Comparison of ENCODE assay signal across 42 mouse cellular contexts in the genomic region with DNA sequence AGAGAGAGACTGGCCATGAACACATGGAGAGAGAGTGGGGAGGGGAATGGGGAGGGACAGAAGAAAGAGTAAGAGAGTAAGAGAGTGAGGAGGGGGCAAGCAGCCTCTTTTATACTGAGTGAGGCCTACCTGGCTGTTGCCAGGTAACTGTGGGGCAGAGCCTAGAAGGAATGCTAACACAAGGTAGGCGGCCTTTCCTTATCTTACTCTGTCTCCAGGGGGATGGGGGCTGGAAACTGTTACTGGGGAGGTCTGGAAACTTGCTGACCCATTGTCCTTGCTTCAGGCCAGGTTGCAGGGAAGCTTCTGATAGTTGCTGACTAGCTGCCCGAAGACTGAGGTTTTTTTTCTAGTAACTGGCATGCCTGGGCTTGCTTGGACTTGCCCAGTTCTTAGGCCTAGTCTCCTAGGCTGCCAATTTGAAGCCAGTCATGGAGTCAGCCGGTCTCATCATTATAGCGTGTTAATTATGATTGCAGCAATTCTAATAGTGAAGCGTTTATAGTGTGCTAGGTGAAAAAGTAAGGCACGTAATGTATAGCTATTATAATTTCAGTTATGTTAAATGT. TPM values are rescaled to one million over a fixed set of nuclear protein-coding genes. Genes with fewer than 3 reads are reported as not detected.
DNase-seq lines count a peak whose midpoint lies in the region; ATAC-seq and TF ChIP-seq lines count a peak whose summit lies in the region.
"Had no signal": no experiment of that assay in that cellular context is flagged by ENCODE, and none has a peak within 500 bp of the region (broad histone marks: within the 10 kb centered on the region; RNA-seq: fewer than 3 reads in every experiment).

No protein-coding gene starts in this region.

- peak; percentile 74; the same call in 1 of the 2 replicates for ATAC-seq in lung, embryonic 16.5 days (ENCODE audit: low read depth)
- ATAC-seq: activated CD4-positive, CD25-positive, alpha-beta regulatory T cell, adult 4 months; forebrain, embryonic 13.5 days; hindbrain, embryonic 16.5 days; intestine, embryonic 15.5 days; midbrain, embryonic 16.5 days had no signal

- DNase-seq in lung, adult 2 months: no peak
- peak; percentile 28 for DNase-seq in CH12.LX (ENCODE audit: extremely low read depth)
- no peak for DNase-seq in natural killer cell, adult 2 months (ENCODE audit: low spot score in 2 of 2)
- DNase-seq in thymus, postnatal 4 days: no peak
- DNase-seq in gastrocnemius, postnatal 10 days: no peak
- DNase-seq: adrenal gland, adult 2 months; B cell, adult 2 months; cerebellum, adult 8-10 months; cerebellum, postnatal 25 days; heart, postnatal 10 days; kidney, adult 8-10 months; kidney, postnatal 4 days; right cerebral cortex, adult 18-20 months; right cerebral cortex, postnatal 4 days; thymus, adult 18-20 months; thymus, postnatal 25 days had no signal

- TF ChIP-seq EP300 in CH12.LX (IDR thresholded peaks at IDR 0.05; ENCODE audit: low read length): no peak
- TF ChIP-seq EP300 in ES-Bruce4 (IDR thresholded peaks at IDR 0.05; ENCODE audit: insufficient read depth, low read depth, low read length): peak; percentile 88

- no peak overlapping the region for H3K4me3 ChIP-seq in lung, embryonic 16.5 days (ENCODE audit: low read length)
- H3K4me3 ChIP-seq in lung, adult 2 months (replicated peaks; ENCODE audit: extremely low read depth, low read depth, low read length): no peak overlapping the region
- H3K4me3 ChIP-seq in CH12.LX (replicated peaks in 1 of 3; ENCODE audit: low read depth in 2 of 3, low read length in 2 of 3, poor library complexity in 1 of 3) (no peak overlapping the region), ES-Bruce4 (ENCODE audit: low read depth, low read length) (no peak overlapping the region)
- no peak overlapping the region for H3K4me3 ChIP-seq in bone marrow macrophage, adult 2 months (ENCODE audit: insufficient read depth, low read length)
- H3K4me3 ChIP-seq: embryonic facial prominence, embryonic 10.5 days; embryonic facial prominence, embryonic 15.5 days; forebrain, embryonic 13.5 days; gastrocnemius, adult 2 months; heart, embryonic 13.5 days; intestine, embryonic 15.5 days; limb, embryonic 13.5 days; neural tube, embryonic 12.5 days had no signal

- 70% methylated on average over 6 of the region's 6 CpGs for WGBS in lung, embryonic 16.5 days
- WGBS in lung, adult 2 months: 80% methylated on average over 6 of the region's 6 CpGs

- H3K4me1 ChIP-seq in lung, embryonic 16.5 days (replicated peaks; ENCODE audit: control insufficient read depth, insufficient read depth, low read length): no peaks in the 10 kb centered on the region
- H3K4me1 ChIP-seq in lung, adult 2 months (ENCODE audit: control insufficient read depth, insufficient read depth, low read length): no peaks in the 10 kb centered on the region
- H3K4me1 ChIP-seq in CH12.LX (ENCODE audit: control insufficient read depth in 1 of 2, insufficient read depth in 2 of 2): peaks cover 0 to 6% of the 10 kb centered on the region in 2 experiments; a peak in 2 of 4 replicates
- peaks cover 1% of the 10 kb centered on the region for H3K4me1 ChIP-seq in ES-Bruce4 (ENCODE audit: control insufficient read depth, insufficient read depth, low read length)
- peaks cover 14% of the 10 kb centered on the region for H3K4me1 ChIP-seq in bone marrow macrophage, adult 2 months (ENCODE audit: control insufficient read depth, insufficient read depth, low read length)
- H3K4me1 ChIP-seq: embryonic facial prominence, embryonic 10.5 days; forebrain, embryonic 13.5 days; intestine, embryonic 15.5 days; neural tube, embryonic 12.5 days had no signal

- no peak for TF ChIP-seq CTCF in lung, adult 2 months (IDR thresholded peaks at IDR 0.05; ENCODE audit: insufficient read depth, low read length)
- TF ChIP-seq CTCF in CH12.LX (conservative IDR thresholded peaks at IDR 0.05 in 1 of 2, IDR thresholded peaks at IDR 0.05 in 1 of 2; ENCODE audit: low read depth in 2 of 2, low read length in 2 of 2): no peak
- TF ChIP-seq CTCF in ES-Bruce4 (IDR thresholded peaks at IDR 0.05; ENCODE audit: low read depth, low read length): no peak
- TF ChIP-seq CTCF in bone marrow macrophage, adult 2 months (IDR thresholded peaks at IDR 0.05; ENCODE audit: low read depth, low read length): no peak

- TF ChIP-seq POLR2A in lung, adult 2 months (IDR thresholded peaks at IDR 0.05; ENCODE audit: borderline replicate concordance, extremely low read depth, low read depth, low read length): no peak
- no peak for TF ChIP-seq POLR2A in CH12.LX (IDR thresholded peaks at IDR 0.05; ENCODE audit: low read depth, low read length)
- no peak for TF ChIP-seq POLR2A in ES-Bruce4 (IDR thresholded peaks at IDR 0.05; ENCODE audit: insufficient read depth, low read length)
- no peak for TF ChIP-seq POLR2A in bone marrow macrophage, adult 2 months (IDR thresholded peaks at IDR 0.05; ENCODE audit: borderline replicate concordance, low read depth, low read length)

- dilution Hi-C loops in CH12.LX (cut with MboI; ENCODE audit: extremely low pct_ligation_motif_present, extremely low pct_unique_long_range_greater_than_20kb, low sequenced_read_pairs): no loop called here

- in situ Hi-C loops in CH12.LX (cut with MboI; ENCODE audit: low pct_ligation_motif_present, low pct_unique_long_range_greater_than_20kb, low sequenced_read_pairs): no loop called here

- H3K9me3 ChIP-seq in lung, embryonic 16.5 days (ENCODE audit: control insufficient read depth, low read length): no peaks in the 10 kb centered on the region
- H3K9me3 ChIP-seq in CH12.LX (replicated peaks; ENCODE audit: low read length) (peaks cover 10% of the 10 kb centered on the region), ES-Bruce4 (replicated peaks; ENCODE audit: control insufficient read depth, insufficient read depth, low read length, poor library complexity, severe bottlenecking) (peaks cover 5% of the 10 kb centered on the region; the same call in 1 of the 2 replicates)
- H3K9me3 ChIP-seq: embryonic facial prominence, embryonic 10.5 days; embryonic facial prominence, embryonic 15.5 days; forebrain, embryonic 13.5 days; heart, embryonic 13.5 days; intestine, embryonic 15.5 days; neural tube, embryonic 12.5 days had no signal

- H3K4me2 ChIP-seq in lung, embryonic 16.5 days (ENCODE audit: low read depth, low read length): no peak overlapping the region
- H3K4me2 ChIP-seq in CH12.LX (ENCODE audit: insufficient read depth, low read depth, poor library complexity, severe bottlenecking): no peak overlapping the region
- H3K4me2 ChIP-seq: embryonic facial prominence, embryonic 15.5 days; forebrain, embryonic 13.5 days; heart, embryonic 13.5 days; intestine, embryonic 15.5 days; limb, embryonic 13.5 days; liver, embryonic 11.5 days; midbrain, embryonic 11.5 days; neural tube, embryonic 12.5 days had no signal

- H3K36me3 ChIP-seq in lung, embryonic 16.5 days (ENCODE audit: control insufficient read depth, insufficient read depth, low read length): no peaks in the 10 kb centered on the region
- H3K36me3 ChIP-seq in CH12.LX (replicated peaks in 1 of 2; ENCODE audit: control insufficient read depth in 1 of 2, insufficient read depth in 1 of 2, low read length in 1 of 2): no peaks in the 10 kb centered on the region
- no peaks in the 10 kb centered on the region for H3K36me3 ChIP-seq in ES-Bruce4 (ENCODE audit: control insufficient read depth, insufficient read depth, low read length, poor library complexity, severe bottlenecking)
- H3K36me3 ChIP-seq: embryonic facial prominence, embryonic 10.5 days; embryonic facial prominence, embryonic 15.5 days; heart, embryonic 13.5 days; intestine, embryonic 15.5 days; limb, embryonic 13.5 days; neural tube, embryonic 12.5 days had no signal

- peak overlapping the region; percentile 48; the same call in 1 of the 2 replicates for H3K27ac ChIP-seq in lung, embryonic 16.5 days (ENCODE audit: low read length)
- H3K27ac ChIP-seq in CH12.LX (ENCODE audit: insufficient read depth, low read depth): no peak overlapping the region
- peak overlapping the region; percentile 85 for H3K27ac ChIP-seq in ES-Bruce4 (ENCODE audit: insufficient read depth, low read length)
- H3K27ac ChIP-seq in bone marrow macrophage, adult 2 months (ENCODE audit: insufficient read depth, low read depth, low read length): peak overlapping the region; percentile 13; the same call in 1 of the 2 replicates
- H3K27ac ChIP-seq: embryonic facial prominence, embryonic 10.5 days; embryonic facial prominence, embryonic 15.5 days; forebrain, embryonic 13.5 days; heart, embryonic 13.5 days; intestine, embryonic 15.5 days; kidney, postnatal 0 days; limb, embryonic 13.5 days; neural tube, embryonic 12.5 days had no signal

- H3K27me3 ChIP-seq in lung, embryonic 16.5 days (ENCODE audit: control insufficient read depth, insufficient read depth, low read depth, low read length): no peaks in the 10 kb centered on the region
- H3K27me3 ChIP-seq in CH12.LX (replicated peaks) (no peaks in the 10 kb centered on the region), ES-Bruce4 (ENCODE audit: control insufficient read depth, insufficient read depth, low read length, poor library complexity, severe bottlenecking) (no peaks in the 10 kb centered on the region)
- H3K27me3 ChIP-seq: embryonic facial prominence, embryonic 15.5 days; forebrain, embryonic 13.5 days; heart, embryonic 13.5 days; intestine, embryonic 15.5 days; limb, embryonic 13.5 days; neural tube, embryonic 12.5 days had no signal

- no peak for TF ChIP-seq RAD21 in CH12.LX (IDR thresholded peaks at IDR 0.05; ENCODE audit: low read depth, low read length)

- no peak overlapping the region for H3K9ac ChIP-seq in lung, embryonic 16.5 days (ENCODE audit: low read length)
- no peak overlapping the region for H3K9ac ChIP-seq in CH12.LX (ENCODE audit: insufficient read depth, low read depth)
- H3K9ac ChIP-seq in ES-Bruce4 (ENCODE audit: low read depth, poor library complexity, severe bottlenecking): no peak overlapping the region
- H3K9ac ChIP-seq: embryonic facial prominence, embryonic 15.5 days; forebrain, embryonic 13.5 days; heart, embryonic 13.5 days; intestine, embryonic 15.5 days; limb, embryonic 13.5 days; neural tube, embryonic 12.5 days had no signal

- H3K79me2 ChIP-seq in CH12.LX (replicated peaks; ENCODE audit: control insufficient read depth, extremely low read depth, insufficient read depth, poor library complexity, severe bottlenecking): no peaks in the 10 kb centered on the region

RNA-seq across cellular contexts. Expression of a gene that starts 21.3 kb away (rescaled TPM):
- 0.77 and 0.87 TPM in 2 replicates for polyA plus RNA-seq in lung, embryonic 16.5 days (2015; fragmentation: Nextera tagmentation; extraction: Ambion mirVana)
- 15.6 and 43.5 TPM in 2 replicates for polyA plus RNA-seq in lung, adult 2 months (2012; rRNA removed)
- total RNA-seq in CH12.LX (2012; rRNA removed) (not detected in 2 replicates), CH12.LX (2014; rRNA removed) (not detected in 2 replicates)
- polyA plus RNA-seq in CH12.LX (2012; ENCODE audit: insufficient read length, low read depth) (not detected in 2 replicates), ES-Bruce4 (2011; ENCODE audit: insufficient read depth, insufficient read length, low read depth, missing spikeins) (not detected in 2 replicates)
- not detected in 2 replicates for polyA plus RNA-seq in bone marrow macrophage, adult 2 months (2012; ENCODE audit: insufficient read depth, insufficient read length, missing spikeins)
- not detected for total RNA-seq in gastrocnemius, postnatal 10 days (2021)
- total RNA-seq: gastrocnemius, adult 2 months; gastrocnemius, postnatal 4 days; layer of hippocampus, adult 8-10 months; layer of hippocampus, postnatal 25 days; left cerebral cortex, adult 8-10 months; left cerebral cortex, postnatal 36 days; megakaryocyte, adult 5-6 weeks had no signal
- polyA plus RNA-seq: activated CD4-positive, CD25-positive, alpha-beta regulatory T cell, adult 4 months; embryonic facial prominence, embryonic 10.5 days; embryonic facial prominence, embryonic 15.5 days; forebrain, embryonic 13.5 days; frontal cortex, adult 2 months; hindbrain, embryonic 11.5 days; hindbrain, embryonic 16.5 days; limb, embryonic 13.5 days; liver, embryonic 11.5 days; midbrain, embryonic 11.5 days; midbrain, embryonic 16.5 days; neural tube, embryonic 12.5 days; spleen, adult 2 months had no signal

RNA-seq across cellular contexts. Expression of a gene that starts 44.8 kb away (rescaled TPM):
- polyA plus RNA-seq in lung, embryonic 16.5 days (2015; fragmentation: Nextera tagmentation; extraction: Ambion mirVana): 75.4 and 79.0 TPM in 2 replicates
- polyA plus RNA-seq in lung, adult 2 months (2012; rRNA removed): 44.6 and 47.7 TPM in 2 replicates
- total RNA-seq in CH12.LX (2012; rRNA removed) (39.5 and 46.6 TPM in 2 replicates), CH12.LX (2014; rRNA removed) (59.6 and 66.6 TPM in 2 replicates)
- polyA plus RNA-seq in CH12.LX (2012; ENCODE audit: insufficient read length, low read depth) (72.4 and 80.2 TPM in 2 replicates), ES-Bruce4 (2011; ENCODE audit: insufficient read depth, insufficient read length, low read depth, missing spikeins) (40.0 and 40.7 TPM in 2 replicates)
- polyA plus RNA-seq in bone marrow macrophage, adult 2 months (2012; ENCODE audit: insufficient read depth, insufficient read length, missing spikeins): 75.9 and 77.7 TPM in 2 replicates
- total RNA-seq in gastrocnemius, postnatal 10 days (2021): 10 to 100 TPM; 52.0 to 58.6 TPM

RNA-seq across cellular contexts. Expression of a gene that starts 49.5 kb away (rescaled TPM):
- 186 and 187 TPM in 2 replicates for polyA plus RNA-seq in lung, embryonic 16.5 days (2015; fragmentation: Nextera tagmentation; extraction: Ambion mirVana)
- polyA plus RNA-seq in lung, adult 2 months (2012; rRNA removed): 123 and 198 TPM in 2 replicates
- total RNA-seq in CH12.LX (2012; rRNA removed): 105 and 123 TPM in 2 replicates
- total RNA-seq in CH12.LX (2014; rRNA removed): 149 and 190 TPM in 2 replicates
- polyA plus RNA-seq in CH12.LX (2012; ENCODE audit: insufficient read length, low read depth): 161 and 193 TPM in 2 replicates
- polyA plus RNA-seq in ES-Bruce4 (2011; ENCODE audit: insufficient read depth, insufficient read length, low read depth, missing spikeins): 102 and 106 TPM in 2 replicates
- polyA plus RNA-seq in bone marrow macrophage, adult 2 months (2012; ENCODE audit: insufficient read depth, insufficient read length, missing spikeins): 141 and 155 TPM in 2 replicates
- total RNA-seq in gastrocnemius, postnatal 10 days (2021): 100 to 1,000 TPM; 158 to 160 TPM

RNA-seq across cellular contexts. Expression of a gene that starts 49.6 kb away (rescaled TPM):
- polyA plus RNA-seq in lung, embryonic 16.5 days (2015; fragmentation: Nextera tagmentation; extraction: Ambion mirVana): 129 and 130 TPM in 2 replicates
- 17.3 and 32.0 TPM in 2 replicates for polyA plus RNA-seq in lung, adult 2 months (2012; rRNA removed)
- 51.6 and 53.0 TPM in 2 replicates for total RNA-seq in CH12.LX (2012; rRNA removed)
- total RNA-seq in CH12.LX (2014; rRNA removed): 86.7 and 88.1 TPM in 2 replicates
- 43.6 and 45.9 TPM in 2 replicates for polyA plus RNA-seq in CH12.LX (2012; ENCODE audit: insufficient read length, low read depth)
- 117 and 120 TPM in 2 replicates for polyA plus RNA-seq in ES-Bruce4 (2011; ENCODE audit: insufficient read depth, insufficient read length, low read depth, missing spikeins)
- polyA plus RNA-seq in bone marrow macrophage, adult 2 months (2012; ENCODE audit: insufficient read depth, insufficient read length, missing spikeins): 128 and 135 TPM in 2 replicates
- total RNA-seq in gastrocnemius, postnatal 10 days (2021): 10 to 100 TPM; 33.0 to 33.9 TPM
